Mouse (Mus musculus): Measurements from ENCODE around the gene Syk.

DNA sequence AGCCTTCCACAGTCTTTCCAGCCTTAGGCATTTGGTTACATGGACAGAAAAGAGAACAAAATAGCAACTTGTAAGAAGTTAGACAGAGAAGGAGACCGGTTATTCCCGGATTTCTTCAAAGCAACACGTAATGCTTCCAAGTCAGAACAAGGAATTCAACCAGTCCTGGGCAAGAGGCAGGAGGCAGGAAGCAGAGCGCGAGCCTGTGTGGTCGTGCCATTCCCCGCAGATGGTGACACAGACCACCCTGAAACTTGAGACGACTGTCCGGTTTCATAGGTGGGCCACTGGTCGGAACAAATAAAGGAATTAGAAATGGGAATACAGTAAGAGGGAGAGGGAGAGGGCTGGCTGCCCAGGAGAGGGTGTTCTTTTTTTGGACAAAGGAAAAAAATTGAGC lies 6.1 kb upstream of the Syk start:
- TF ChIP-seq POLR2A (IDR thresholded peaks at IDR 0.05; ENCODE audit: extremely low read depth, insufficient read depth, low read length) (no peak), CTCF (IDR thresholded peaks at IDR 0.05; ENCODE audit: low read depth, low read length) (no peak)

All from liver, adult 2 months (tissue).